Mouse (Mus musculus) fat pad, adult 2 months (tissue): ENCODE measurements around the gene Celsr3.

Experiments
- DNase-seq: peaks from one replicate; pipeline ENCODE4 v3.0.0-alpha.2; 2011; ENCODE audit warnings: low read depth, low spot score; ENCODE audit errors: extremely low read depth

Gene Celsr3

GRCm38 (mm10) chr9:108825820-108826699, at the start of gene Celsr3:
Gene Celsr3 (plus strand): TSS chr9:108826320.
- DNase-seq, result no peak

- no peak for DNase-seq
Measured at GRCm38 (mm10) chr9:108776614-108777013, 49.5 kb upstream of the Celsr3 start.

GRCm38 (mm10) chr9:108777276-108777675, 48.8 kb upstream of the Celsr3 start:
- DNase-seq, result no peak

GRCm38 (mm10) chr9:108780959-108781358, 45.2 kb upstream of the Celsr3 start:
- DNase-seq, result no peak

GRCm38 (mm10) chr9:108781891-108782290, 44.2 kb upstream of the Celsr3 start:
- no peak for DNase-seq

- no peak for DNase-seq
Measured at GRCm38 (mm10) chr9:108782836-108783547, 43.1 kb upstream of the Celsr3 start.

GRCm38 (mm10) chr9:108783548-108784463, 42.3 kb upstream of the Celsr3 start, which contains the start of gene Ip6k2:
Gene Ip6k2 (plus strand): TSS chr9:108783796.
- no peak for DNase-seq

GRCm38 (mm10) chr9:108785416-108785815, 40.7 kb upstream of the Celsr3 start:
- DNase-seq, result no peak

GRCm38 (mm10) chr9:108786494-108786893, 39.6 kb upstream of the Celsr3 start:
- DNase-seq, result no peak

GRCm38 (mm10) chr9:108787080-108787479, 39.0 kb upstream of the Celsr3 start:
- no peak for DNase-seq

GRCm38 (mm10) chr9:108788713-108789112, 37.4 kb upstream of the Celsr3 start:
- no peak for DNase-seq

GRCm38 (mm10) chr9:108792307-108792706, 33.8 kb upstream of the Celsr3 start:
- no peak for DNase-seq

- DNase-seq, result no peak
Measured at GRCm38 (mm10) chr9:108792730-108793129, 33.4 kb upstream of the Celsr3 start.

GRCm38 (mm10) chr9:108795281-108795680, 30.8 kb upstream of the Celsr3 start:
- DNase-seq, result no peak

GRCm38 (mm10) chr9:108795762-108796161, 30.4 kb upstream of the Celsr3 start:
- DNase-seq, result no peak

GRCm38 (mm10) chr9:108796351-108796981, 29.7 kb upstream of the Celsr3 start:
- no peak for DNase-seq

- no peak for DNase-seq
Measured at GRCm38 (mm10) chr9:108797477-108797876, 28.6 kb upstream of the Celsr3 start.

- no peak for DNase-seq
Measured at GRCm38 (mm10) chr9:108798508-108799075, 27.5 kb upstream of the Celsr3 start.

- DNase-seq, result no peak
Measured at GRCm38 (mm10) chr9:108799564-108799963, 26.6 kb upstream of the Celsr3 start.

- DNase-seq, result no peak
Measured at GRCm38 (mm10) chr9:108805768-108806167, 20.4 kb upstream of the Celsr3 start.
